Mouse (Mus musculus) heart, adult 2 months (tissue): ENCODE measurements around the gene Gm5148. TPM values are rescaled to one million over a fixed set of nuclear protein-coding genes. Genes with fewer than 3 reads are reported as not detected.

Experiments
- DNase-seq, 2 experiments: peaks; one replicate each; pipeline ENCODE4 v3.0.0; 2021
- H3K27ac ChIP-seq: fragments of 200-600 bp; 2 replicates; pipeline ENCODE4 v1.8.1; 2022
- H3K27me3 ChIP-seq: fragments of 200-500 bp; 2 replicates; pipeline ENCODE4 v1.6.1; 2012; ENCODE audit warnings: mild to moderate bottlenecking, low read length, inconsistent platforms, mixed read lengths; ENCODE audit not compliant: control insufficient read depth, insufficient read depth
- H3K36me3 ChIP-seq: fragments of 200-500 bp; 2 replicates; pipeline ENCODE4 v1.6.1; 2012; ENCODE audit warnings: low read length, inconsistent platforms; ENCODE audit not compliant: control insufficient read depth, insufficient read depth
- H3K4me1 ChIP-seq: fragments of 200-500 bp; 2 replicates; pipeline ENCODE4 v1.6.1; 2011; ENCODE audit warnings: low read length; ENCODE audit not compliant: control insufficient read depth, insufficient read depth
- H3K4me3 ChIP-seq: fragments of 200-600 bp; 2 replicates; pipeline ENCODE4 v1.8.1; 2022
- H3K79me2 ChIP-seq: fragments of 200-500 bp; replicated peaks from 2 replicates; pipeline ENCODE4 v1.6.1; 2012; ENCODE audit warnings: mild to moderate bottlenecking, inconsistent platforms, low read length, moderate library complexity, mixed read lengths; ENCODE audit not compliant: control insufficient read depth, insufficient read depth
- H3K9ac ChIP-seq: fragments of 200-500 bp; 2 replicates; pipeline ENCODE4 v1.6.1; 2012; ENCODE audit warnings: low read depth, mild to moderate bottlenecking, control low read depth, inconsistent platforms, low read length, mixed read lengths
- CTCF ChIP-seq: fragments of 200-600 bp; IDR thresholded peaks from 2 replicates; pipeline ENCODE4 v1.8.1; 2022; ENCODE audit warnings: antibody characterized with exemption, mild to moderate bottlenecking, moderate library complexity
- EP300 ChIP-seq: fragments of 200-500 bp; IDR thresholded peaks from 2 replicates; pipeline ENCODE4 v1.6.1; 2011; ENCODE audit warnings: low read depth, low read length, control low read depth; ENCODE audit not compliant: insufficient read depth
- POLR2A ChIP-seq: fragments of 200-500 bp; IDR thresholded peaks from 2 replicates; pipeline ENCODE4 v1.6.1; 2011; ENCODE audit warnings: mild to moderate bottlenecking, low read depth, low read length, control low read depth; ENCODE audit not compliant: insufficient read depth
- WGBS: fragments of 180-500 bp; shearing (Covaris S2); methylation state at CpG from one replicate; pipeline ENCODE4 v1.1.7; 2018; 5-methylcytosine and 5-hydroxymethylcytosine counted together
- intact Hi-C: fragments of 180-260 bp; cut with DNase I; formaldehyde crosslinking; loops from one replicate; pipeline ENCODE4 v1.15.1; 2025
- polyA plus RNA-seq: library from polyadenylated mRNA; depleted of rRNA; stranded (reverse); fragments of >200 nt; gene quantifications from 2 replicates; pipeline ENCODE4 v1.2.3, GENCODE M21; 2012
- total RNA-seq, 2 experiments: library from RNA; stranded (reverse); gene quantifications; 2 replicates each; pipeline ENCODE4 v1.2.3; 2021

Gene Gm5148
- total and polyA plus RNA-seq, 3 experiments, result 0.25 to 0.57 TPM; not detected in 1

DNA sequence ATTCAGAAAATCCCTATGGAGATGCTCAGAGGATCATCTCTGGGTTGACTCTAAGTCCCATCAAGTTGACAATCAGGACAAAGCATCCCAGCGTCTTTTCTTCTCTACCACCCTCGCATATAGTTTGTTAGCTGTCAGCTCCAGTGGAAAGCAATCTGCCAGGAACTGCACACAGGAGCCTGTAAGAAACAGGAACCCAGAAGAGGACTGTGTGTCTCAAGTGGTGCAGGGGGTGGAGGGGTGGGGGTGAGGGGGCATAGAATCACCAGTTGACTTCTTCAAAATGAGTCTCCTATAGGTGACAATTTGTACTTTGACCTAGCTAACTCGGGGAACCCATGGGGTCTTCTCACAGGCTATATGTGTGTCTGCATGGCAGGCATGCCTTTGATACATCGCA, 12.7 kb downstream of the Gm5148 start:
- no peak overlapping the region for H3K27ac ChIP-seq
- H3K27me3 ChIP-seq, result no peaks in the 10 kb centered on the region
- no peaks in the 10 kb centered on the region for H3K4me1 ChIP-seq
- no peak for TF ChIP-seq CTCF
- no peak for TF ChIP-seq POLR2A
- TF ChIP-seq EP300, result no peak
- 81% methylated on average over 4 of the region's 4 CpGs for WGBS
- H3K36me3 ChIP-seq, result no peaks in the 10 kb centered on the region
- H3K79me2 ChIP-seq, result no peaks in the 10 kb centered on the region
- H3K9ac ChIP-seq, result no peak overlapping the region
- H3K4me3 ChIP-seq, result no peak overlapping the region
- intact Hi-C loops, result no loop called here
- DNase-seq, result no peak

DNA sequence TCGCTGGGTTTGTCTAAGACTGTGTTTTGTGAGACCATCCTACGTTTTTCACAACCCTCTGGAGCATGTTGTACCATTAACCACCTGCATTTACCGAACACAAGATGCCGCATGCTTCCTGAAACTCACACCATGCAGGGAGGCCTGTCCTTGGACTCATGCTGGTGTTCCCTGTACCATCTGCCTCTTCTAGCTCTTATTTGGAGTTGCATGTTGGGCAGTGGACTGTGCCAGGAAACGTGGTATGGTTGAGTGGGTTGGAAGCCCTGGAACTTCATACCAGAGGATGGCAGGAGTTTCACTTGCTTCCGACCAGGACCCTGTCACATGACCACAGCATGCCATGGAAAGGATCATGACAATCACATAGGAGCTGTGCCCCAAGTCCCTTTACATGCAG, 16.5 kb downstream of the Gm5148 start:
- Histone ChIP-seq H3K27me3 (no peaks in the 10 kb centered on the region), H3K27ac (no peak overlapping the region), H3K36me3 (no peaks in the 10 kb centered on the region), H3K9ac (no peak overlapping the region), H3K4me3 (no peak overlapping the region), H3K4me1 (peaks cover 4% of the 10 kb centered on the region), H3K79me2 (no peaks in the 10 kb centered on the region)
- DNase-seq, result no peak
- WGBS, result 95% methylated on average over 6 of the region's 6 CpGs
- intact Hi-C loops, result loop anchor here (5.0 kb wide), 2 partner anchors 44 to 66 kb away; no protein-coding TSS in a partner anchor
- TF ChIP-seq POLR2A, result no peak
- TF ChIP-seq CTCF, result no peak
- TF ChIP-seq EP300, result no peak

DNA sequence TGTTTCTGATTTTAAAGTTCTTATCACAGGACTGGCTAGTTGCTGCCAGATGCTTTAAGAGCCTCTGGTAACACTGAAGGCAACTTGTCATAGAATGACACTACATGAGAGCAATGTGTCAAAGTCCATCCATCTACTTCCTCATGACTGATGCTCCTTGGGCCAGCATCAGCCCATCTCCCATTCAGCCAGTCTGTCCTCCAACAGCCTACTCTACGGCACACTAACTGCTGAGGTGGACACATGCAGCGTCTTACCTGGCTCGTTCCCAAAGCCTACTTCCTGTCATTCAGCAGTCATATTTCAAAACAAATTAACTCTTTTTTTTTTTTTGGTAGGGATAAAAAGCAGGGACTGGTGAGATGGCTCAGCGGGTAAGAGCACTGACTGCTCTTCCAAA, 17.9 kb downstream of the Gm5148 start:
- Histone ChIP-seq H3K4me1 (peaks cover 4% of the 10 kb centered on the region), H3K27me3 (no peaks in the 10 kb centered on the region), H3K27ac (no peak overlapping the region), H3K36me3 (no peaks in the 10 kb centered on the region), H3K9ac (no peak overlapping the region), H3K79me2 (no peaks in the 10 kb centered on the region), H3K4me3 (no peak overlapping the region)
- TF ChIP-seq EP300 (no peak), CTCF (no peak), POLR2A (no peak)
- peak in 1 of 2 experiments; percentile 40 for DNase-seq
- intact Hi-C loops, result loop anchor here (5.0 kb wide), 2 partner anchors 46 to 64 kb away; no protein-coding TSS in a partner anchor
- WGBS, result 43% methylated on average over 4 of the region's 4 CpGs

DNA sequence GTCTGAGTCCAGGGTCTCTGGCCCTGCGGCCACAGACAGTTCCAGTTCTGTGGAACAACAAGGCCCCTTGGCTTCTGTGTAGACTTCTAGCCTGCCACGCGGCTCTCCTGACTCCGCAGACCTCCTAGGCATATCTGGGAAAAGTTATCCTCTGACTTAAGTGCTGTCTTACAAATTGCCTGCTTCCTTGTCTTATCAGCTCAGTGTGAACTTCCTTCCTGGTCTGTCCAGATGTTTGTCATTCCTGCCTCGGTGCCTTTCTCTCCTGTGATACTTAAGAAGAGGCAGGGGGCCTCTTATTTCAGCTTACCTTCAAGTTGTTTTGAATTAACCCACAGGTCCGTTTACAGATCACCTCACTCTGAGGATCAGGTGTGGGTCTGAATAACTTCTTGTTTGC, 18.9 kb downstream of the Gm5148 start:
- WGBS, result 40% methylated on average over 6 of the region's 6 CpGs
- no peaks in the 10 kb centered on the region for H3K27me3 ChIP-seq
- H3K27ac ChIP-seq, result peak overlapping the region; percentile 7; the same call in 1 of the 2 replicates
- H3K9ac ChIP-seq, result no peak overlapping the region
- no peak for TF ChIP-seq POLR2A
- no peak for TF ChIP-seq EP300
- no peak for TF ChIP-seq CTCF
- intact Hi-C loops, result loop anchor here (5.0 kb wide), 2 partner anchors 47 to 63 kb away; no protein-coding TSS in a partner anchor
- H3K4me3 ChIP-seq, result no peak overlapping the region
- H3K79me2 ChIP-seq, result no peaks in the 10 kb centered on the region
- DNase-seq, result no peak
- H3K4me1 ChIP-seq, result peaks cover 4% of the 10 kb centered on the region
- H3K36me3 ChIP-seq, result no peaks in the 10 kb centered on the region

DNA sequence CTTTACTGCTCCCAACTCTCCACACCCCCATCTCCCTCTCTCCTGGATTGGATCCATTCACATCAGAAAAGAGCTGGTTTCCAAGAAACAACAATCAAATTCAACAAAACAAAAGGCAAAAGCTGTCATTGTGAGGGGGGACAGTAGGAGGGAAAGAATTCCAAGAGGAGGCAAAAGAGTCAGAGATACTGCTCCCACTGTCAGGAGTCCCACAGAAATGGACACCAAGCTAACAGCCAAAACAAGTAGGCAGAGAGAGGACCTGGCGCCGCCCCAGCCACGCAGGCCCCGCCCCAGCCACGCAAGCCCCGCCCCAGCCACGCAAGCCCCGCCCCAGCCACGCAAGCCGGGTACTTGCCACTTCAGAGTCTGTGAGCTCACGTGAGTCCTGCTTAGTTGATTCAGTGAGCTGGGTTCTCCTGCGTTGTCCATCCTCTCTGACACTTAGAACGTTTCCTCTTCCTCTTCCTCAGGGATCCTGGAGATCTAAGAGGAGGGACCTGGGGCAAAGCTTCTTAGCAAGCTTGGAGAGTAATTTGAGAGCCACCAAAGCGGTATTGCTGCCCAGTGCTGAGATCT, 19.5 kb downstream of the Gm5148 start:
- no peak overlapping the region for H3K4me3 ChIP-seq
- no peak for DNase-seq
- no peak for TF ChIP-seq EP300
- 0 out of 2 replicates have a peak, but pooled peaks have one; percentile 20 for TF ChIP-seq POLR2A
- no peak for TF ChIP-seq CTCF
- H3K4me1 ChIP-seq, result peaks cover 4% of the 10 kb centered on the region
- WGBS, result 34% methylated on average over 14 of the region's 14 CpGs
- H3K36me3 ChIP-seq, result no peaks in the 10 kb centered on the region
- peak overlapping the region; percentile 7; the same call in 1 of the 2 replicates for H3K27ac ChIP-seq
- H3K9ac ChIP-seq, result no peak overlapping the region
- intact Hi-C loops, result loop anchor here (5.0 kb wide), 2 partner anchors 48 to 62 kb away; no protein-coding TSS in a partner anchor
- H3K79me2 ChIP-seq, result no peaks in the 10 kb centered on the region
- H3K27me3 ChIP-seq, result no peaks in the 10 kb centered on the region

DNA sequence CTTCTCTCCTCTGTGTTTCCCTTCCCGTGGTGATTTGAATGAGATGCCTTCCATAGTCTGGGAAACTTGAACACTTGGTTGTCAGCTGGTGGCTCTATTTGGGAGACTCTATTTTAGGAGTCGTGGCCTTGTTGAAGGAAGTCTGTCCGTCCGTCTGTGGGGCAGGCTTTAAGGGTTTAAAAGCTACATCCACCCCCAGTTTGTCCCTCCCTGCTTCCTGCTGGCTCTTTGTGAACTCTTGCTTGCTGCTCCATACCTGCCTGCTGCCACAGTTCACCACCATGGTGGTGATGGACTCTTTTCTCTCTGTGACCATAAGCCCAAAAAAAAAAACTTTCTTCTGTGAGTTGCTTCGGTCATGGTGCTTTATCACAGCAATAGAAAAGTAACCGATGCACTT, 21.2 kb downstream of the Gm5148 start:
- intact Hi-C loops, result no loop called here
- Histone ChIP-seq H3K27ac (no peak overlapping the region), H3K36me3 (no peaks in the 10 kb centered on the region), H3K27me3 (no peaks in the 10 kb centered on the region), H3K4me1 (peaks cover 4% of the 10 kb centered on the region), H3K4me3 (no peak overlapping the region), H3K9ac (no peak overlapping the region), H3K79me2 (no peaks in the 10 kb centered on the region)
- no peak for TF ChIP-seq EP300
- no peak for TF ChIP-seq CTCF
- no peak for TF ChIP-seq POLR2A
- 86% methylated on average over 6 of the region's 6 CpGs for WGBS
- DNase-seq, result no peak
